Mouse (Mus musculus) limb, embryonic 11.5 days (tissue): ENCODE measurements around the gene Slc31a2. TPM values are rescaled to one million over a fixed set of nuclear protein-coding genes. Genes with fewer than 3 reads are reported as not detected.

Experiments used
- ATAC-seq: fragments of 200-750 bp; cut with Nextera tagmentation; 2 replicates; pipeline ENCODE4 v1.8.0; 2017; ENCODE audit warnings: low read depth; ENCODE audit not compliant: insufficient number of reproducible peaks, low FRiP score, low TSS enrichment
- DNase-seq: peaks from one replicate; pipeline ENCODE4 v3.0.0-alpha.2; 2015; ENCODE audit warnings: low spot score
- H3K27ac ChIP-seq: fragments of 300-500 bp; sonication (generic); replicated peaks from 2 replicates; pipeline ENCODE4 v1.5.1; 2014; ENCODE audit warnings: low read depth, mild to moderate bottlenecking, low read length
- H3K27me3 ChIP-seq: fragments of 300-500 bp; sonication (generic); 2 replicates; pipeline ENCODE4 v1.6.1; 2014; ENCODE audit warnings: mild to moderate bottlenecking, low read length, mixed read lengths; ENCODE audit not compliant: control insufficient read depth, insufficient read depth
- H3K36me3 ChIP-seq: fragments of 300-500 bp; sonication (generic); 2 replicates; pipeline ENCODE4 v1.6.1; 2014; ENCODE audit warnings: mild to moderate bottlenecking, low read length, moderate library complexity, mixed read lengths; ENCODE audit not compliant: control insufficient read depth, insufficient read depth
- H3K4me1 ChIP-seq: fragments of 300-500 bp; sonication (generic); 2 replicates; pipeline ENCODE4 v1.6.1; 2014; ENCODE audit warnings: low read length, mixed read lengths; ENCODE audit not compliant: control insufficient read depth, insufficient read depth
- H3K4me2 ChIP-seq: fragments of 300-500 bp; sonication (generic); 2 replicates; pipeline ENCODE4 v1.6.1; 2014; ENCODE audit warnings: low read depth, mild to moderate bottlenecking, moderate library complexity; ENCODE audit not compliant: severe bottlenecking
- H3K4me3 ChIP-seq: fragments of 300-500 bp; sonication (generic); 2 replicates; pipeline ENCODE4 v1.5.1; 2014; ENCODE audit warnings: low read depth, low read length
- H3K9ac ChIP-seq: fragments of 300-500 bp; sonication (generic); 2 replicates; pipeline ENCODE4 v1.6.1; 2014; ENCODE audit warnings: mild to moderate bottlenecking, low read length
- H3K9me3 ChIP-seq: fragments of 300-500 bp; sonication (generic); 2 replicates; pipeline ENCODE4 v1.6.1; 2016; ENCODE audit warnings: low read length; ENCODE audit not compliant: control insufficient read depth
- WGBS: fragments of 180-500 bp; shearing (Covaris S2); extraction: QIAGEN DNeasy Blood & Tissue Kit; methylation state at CpG from one replicate; pipeline ENCODE4 v1.1.7; 2014; 5-methylcytosine and 5-hydroxymethylcytosine counted together
- polyA plus RNA-seq: library from polyadenylated mRNA; unstranded; fragments of >200 nt; fragmentation: Nextera tagmentation; extraction: Ambion mirVana; gene quantifications from 2 replicates; pipeline ENCODE4 v1.2.1, GENCODE M21; 2014

The Slc31a2 gene
- polyA plus RNA-seq, 1 experiment from 2014 or later, result 11.3 TPM

DNA sequence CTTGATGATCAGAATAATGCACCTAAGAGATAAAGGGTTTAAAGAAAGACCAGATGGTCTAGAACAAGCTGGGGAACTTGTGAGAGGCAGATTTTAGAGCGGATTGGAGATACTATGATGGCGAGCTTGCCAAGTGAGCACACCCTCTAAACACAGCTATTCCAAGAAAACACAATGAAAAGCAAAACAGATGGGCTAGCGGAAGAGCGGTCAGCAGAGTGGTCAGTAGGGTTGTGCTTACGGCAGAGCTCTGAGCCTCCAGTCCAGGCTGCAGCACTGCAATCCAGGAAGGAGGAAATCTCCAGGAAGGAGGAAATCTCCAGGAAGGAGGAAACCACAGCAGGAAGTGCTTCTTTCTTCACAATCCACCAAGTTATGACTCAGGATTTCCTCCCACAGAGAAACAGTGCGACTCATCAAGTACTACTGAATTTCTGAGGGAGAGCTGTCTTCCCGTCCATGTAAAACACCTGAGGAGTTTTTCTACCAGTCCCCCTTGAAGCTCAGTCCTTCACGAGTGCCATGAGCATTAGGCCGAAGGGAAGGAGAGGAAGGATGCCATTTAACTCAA is 51.4 kb downstream of the Slc31a2 start:
- DNase-seq, result no peak
- Histone ChIP-seq H3K9ac (no peak overlapping the region), H3K27me3 (no peaks in the 10 kb centered on the region), H3K36me3 (0 out of 2 replicates have a peak, but pooled peaks cover 5% of the 10 kb centered on the region), H3K4me3 (no peak overlapping the region), H3K9me3 (no peaks in the 10 kb centered on the region), H3K4me1 (no peaks in the 10 kb centered on the region), H3K4me2 (no peak overlapping the region), H3K27ac (no peak overlapping the region)
- no peak for ATAC-seq
- WGBS, result 88% methylated on average over 9 of the region's 9 CpGs

DNA sequence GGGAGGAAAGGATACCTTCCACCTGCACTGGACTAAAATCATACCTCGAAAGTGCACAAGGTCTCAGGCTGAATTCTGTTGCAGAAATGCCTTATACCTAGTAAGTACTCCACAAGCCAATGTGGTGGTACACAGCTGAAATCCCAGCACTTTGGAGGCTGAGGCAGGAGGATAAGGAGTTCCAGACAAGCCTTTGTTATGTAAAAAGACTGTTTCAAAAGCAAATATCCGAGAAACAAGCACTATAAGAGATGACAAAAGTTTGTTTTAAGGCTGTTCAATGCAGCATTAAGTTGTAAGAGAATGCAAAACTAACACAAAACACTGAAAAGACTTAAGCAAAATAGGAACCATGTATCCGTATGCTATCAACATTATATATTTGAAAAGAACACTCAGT is 52.2 kb downstream of the Slc31a2 start:
- Histone ChIP-seq H3K27ac (no peak overlapping the region), H3K36me3 (0 out of 2 replicates have a peak, but pooled peaks cover 5% of the 10 kb centered on the region), H3K4me2 (no peak overlapping the region), H3K9me3 (no peaks in the 10 kb centered on the region), H3K4me1 (no peaks in the 10 kb centered on the region), H3K4me3 (no peak overlapping the region), H3K27me3 (no peaks in the 10 kb centered on the region), H3K9ac (no peak overlapping the region)
- 81% methylated on average over 3 of the region's 3 CpGs for WGBS
- ATAC-seq (no peak), DNase-seq (no peak)

DNA sequence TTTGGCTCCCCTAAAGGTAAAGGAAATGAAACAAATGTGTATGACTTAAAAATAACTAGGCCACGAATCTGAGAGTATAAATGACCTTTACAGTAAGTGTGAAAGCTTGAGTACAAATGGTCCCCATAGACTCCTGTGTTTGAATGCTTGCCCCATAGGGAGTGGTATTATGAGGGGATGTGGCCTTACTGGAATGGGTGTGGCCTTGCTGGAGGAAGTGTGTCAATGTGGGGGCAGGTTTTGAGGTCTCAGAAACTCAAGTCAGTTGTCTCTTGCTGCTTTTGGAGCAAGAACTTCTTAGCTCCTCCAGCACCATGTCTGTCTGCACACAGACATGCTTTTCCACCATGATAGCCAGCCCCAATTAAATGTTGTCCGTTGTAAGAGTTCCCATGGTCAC is 54.1 kb downstream of the Slc31a2 start:
- ATAC-seq (no peak), DNase-seq (no peak)
- WGBS, result 87% methylated on average over 2 of the region's 2 CpGs
- no peak overlapping the region for H3K9ac ChIP-seq
- H3K9me3 ChIP-seq, result no peaks in the 10 kb centered on the region
- no peaks in the 10 kb centered on the region for H3K27me3 ChIP-seq
- no peak overlapping the region for H3K4me2 ChIP-seq
- peaks cover 5% of the 10 kb centered on the region; the same call in 1 of the 2 replicates for H3K36me3 ChIP-seq
- no peak overlapping the region for H3K4me3 ChIP-seq
- H3K27ac ChIP-seq, result no peak overlapping the region
- H3K4me1 ChIP-seq, result no peaks in the 10 kb centered on the region

DNA sequence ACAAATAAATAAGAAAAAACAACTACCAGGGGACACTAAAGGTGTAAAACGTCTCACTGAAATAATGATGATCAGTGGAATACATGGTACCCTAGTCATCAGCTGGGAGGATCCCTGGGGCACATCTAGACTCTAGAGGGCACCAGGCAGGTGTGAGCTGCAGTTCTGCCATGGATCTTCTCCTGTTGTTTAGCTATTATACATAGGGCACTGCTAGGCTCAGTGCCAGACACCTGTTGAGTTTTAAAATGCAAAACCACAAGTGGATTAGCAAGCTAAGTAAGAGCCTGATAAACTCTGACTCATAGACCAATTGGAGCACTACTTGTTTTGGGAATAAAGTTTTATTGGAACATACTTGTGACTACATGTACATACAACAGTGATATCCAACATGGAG is 55.9 kb downstream of the Slc31a2 start:
- H3K36me3 ChIP-seq, result no peaks in the 10 kb centered on the region; the same call in 1 of the 2 replicates
- no peak overlapping the region for H3K9ac ChIP-seq
- 68% methylated on average over 1 of the region's 1 CpGs for WGBS
- H3K27me3 ChIP-seq, result no peaks in the 10 kb centered on the region
- no peaks in the 10 kb centered on the region for H3K4me1 ChIP-seq
- no peak overlapping the region for H3K4me3 ChIP-seq
- ATAC-seq (no peak), DNase-seq (no peak)
- H3K9me3 ChIP-seq, result no peaks in the 10 kb centered on the region
- H3K4me2 ChIP-seq, result no peak overlapping the region
- no peak overlapping the region for H3K27ac ChIP-seq

DNA sequence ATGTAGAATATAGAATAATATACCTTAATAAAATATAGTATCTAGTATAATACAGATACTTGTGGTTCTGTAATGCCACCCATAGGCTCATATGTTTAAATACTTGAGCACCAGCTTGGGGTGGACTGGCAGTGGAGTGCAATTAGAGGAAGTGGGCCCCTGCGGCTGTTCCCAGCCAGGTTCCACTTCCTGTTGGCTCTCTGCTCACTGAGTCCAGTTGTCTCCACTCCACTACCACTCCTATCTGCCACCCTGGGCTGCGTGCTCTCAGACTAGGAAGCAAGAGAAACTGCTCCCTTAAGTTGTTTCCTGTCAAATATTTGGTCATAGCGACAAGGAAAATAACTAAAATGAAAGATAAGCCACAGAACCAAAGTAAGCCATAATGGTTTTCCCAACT is 60.3 kb downstream of the Slc31a2 start:
- no peak overlapping the region for H3K4me2 ChIP-seq
- H3K9me3 ChIP-seq, result no peaks in the 10 kb centered on the region
- no peaks in the 10 kb centered on the region; the same call in 1 of the 2 replicates for H3K36me3 ChIP-seq
- 93% methylated on average over 3 of the region's 3 CpGs for WGBS
- ATAC-seq (no peak), DNase-seq (no peak)
- no peak overlapping the region for H3K9ac ChIP-seq
- H3K4me3 ChIP-seq, result no peak overlapping the region
- H3K27ac ChIP-seq, result no peak overlapping the region
- H3K4me1 ChIP-seq, result no peaks in the 10 kb centered on the region
- no peaks in the 10 kb centered on the region for H3K27me3 ChIP-seq

DNA sequence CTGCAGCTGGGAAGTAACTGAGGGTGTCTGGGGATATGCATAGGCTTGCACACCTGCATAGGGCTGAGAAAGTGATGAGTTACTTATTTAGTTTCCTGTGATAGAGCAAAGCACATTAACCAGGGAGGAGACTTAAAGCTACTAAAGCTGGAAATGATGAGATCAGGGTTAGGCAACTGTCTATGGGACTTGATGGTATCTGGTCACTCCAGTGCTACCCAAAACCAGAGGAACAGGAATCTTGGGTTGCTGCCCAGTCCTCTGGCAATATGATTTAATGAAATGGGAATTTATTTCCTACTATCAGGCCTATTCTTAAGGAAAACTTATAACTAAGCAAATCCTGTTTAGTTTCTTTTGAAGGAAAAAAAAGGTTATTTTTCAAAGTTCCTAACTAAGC is 63.7 kb downstream of the Slc31a2 start:
- ATAC-seq, result no peak
- Histone ChIP-seq H3K27me3 (no peaks in the 10 kb centered on the region), H3K4me1 (no peaks in the 10 kb centered on the region), H3K9ac (no peak overlapping the region), H3K9me3 (no peaks in the 10 kb centered on the region), H3K4me2 (no peak overlapping the region), H3K27ac (no peak overlapping the region), H3K4me3 (no peak overlapping the region), H3K36me3 (no peaks in the 10 kb centered on the region; the same call in 1 of the 2 replicates)
- DNase-seq, result no peak

DNA sequence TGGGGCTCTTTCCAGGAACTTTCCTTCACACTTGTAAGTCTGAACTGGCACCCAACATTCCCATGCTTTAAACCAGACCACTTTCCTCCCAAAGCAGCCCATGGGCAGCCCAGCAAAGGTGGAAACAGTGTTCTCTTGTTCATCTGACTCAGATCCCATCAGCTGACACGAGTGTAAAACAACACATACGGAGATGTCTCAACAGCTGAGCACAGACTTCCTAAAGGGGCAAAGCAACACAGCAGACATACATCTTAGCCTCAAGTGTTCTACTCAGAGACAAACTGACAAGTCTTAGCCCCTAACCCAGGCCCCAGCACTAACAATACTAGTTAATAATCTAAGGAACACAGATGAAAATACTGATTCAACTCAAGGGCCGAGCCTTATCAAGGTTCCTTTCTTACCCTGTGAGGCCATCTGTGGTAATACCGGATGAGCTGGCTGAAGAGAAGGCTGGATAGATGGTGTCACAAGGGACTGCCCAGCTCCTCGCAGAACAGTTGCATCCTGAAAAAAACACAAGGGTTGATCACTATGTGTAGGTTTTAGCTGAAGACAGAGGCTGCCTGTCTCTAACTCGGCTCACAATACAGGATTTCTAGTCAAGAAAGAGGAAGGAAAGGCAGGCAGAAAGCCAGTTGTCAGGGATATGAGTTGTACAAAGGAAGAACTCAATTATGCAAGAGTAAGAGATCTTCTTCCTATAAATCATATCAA is 66.7 kb downstream of the Slc31a2 start:
- no peaks in the 10 kb centered on the region for H3K9me3 ChIP-seq
- no peaks in the 10 kb centered on the region for H3K27me3 ChIP-seq
- ATAC-seq, result no peak
- H3K4me3 ChIP-seq, result no peak overlapping the region
- H3K4me1 ChIP-seq, result no peaks in the 10 kb centered on the region
- WGBS, result 86% methylated on average over 6 of the region's 6 CpGs
- no peak overlapping the region for H3K9ac ChIP-seq
- H3K36me3 ChIP-seq, result no peaks in the 10 kb centered on the region; the same call in 1 of the 2 replicates
- no peak overlapping the region for H3K27ac ChIP-seq
- H3K4me2 ChIP-seq, result no peak overlapping the region
- no peak for DNase-seq

DNA sequence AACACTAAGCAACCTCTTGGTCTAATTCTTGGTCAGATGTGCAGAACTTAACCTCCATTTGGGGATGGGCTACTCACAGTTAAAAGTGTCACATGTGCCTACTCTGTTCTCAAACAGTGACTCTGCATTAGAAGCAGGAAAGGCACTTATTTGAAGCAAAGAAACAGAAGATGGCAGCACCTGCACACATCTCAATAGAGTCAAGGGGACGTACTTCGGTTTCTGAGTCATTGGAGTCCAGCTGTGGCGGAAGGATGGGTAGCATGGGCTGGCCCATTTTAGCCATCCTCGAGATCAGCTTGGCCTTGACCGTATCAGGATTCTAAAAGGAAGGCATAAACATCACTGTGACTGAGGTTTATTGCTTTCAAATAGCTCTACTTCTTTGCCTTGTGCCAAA is 69.6 kb downstream of the Slc31a2 start:
- no peaks in the 10 kb centered on the region for H3K4me1 ChIP-seq
- peaks cover 2% of the 10 kb centered on the region for H3K36me3 ChIP-seq
- DNase-seq (no peak), ATAC-seq (no peak)
- no peak overlapping the region for H3K4me3 ChIP-seq
- no peak overlapping the region for H3K9ac ChIP-seq
- 84% methylated on average over 5 of the region's 5 CpGs for WGBS
- H3K27me3 ChIP-seq, result no peaks in the 10 kb centered on the region
- no peaks in the 10 kb centered on the region for H3K9me3 ChIP-seq
- no peak overlapping the region for H3K4me2 ChIP-seq
- no peak overlapping the region for H3K27ac ChIP-seq
